Mouse (Mus musculus) liver, postnatal 0 days (tissue): ENCODE results near the gene Maco1.

Experiments used
- CTCF ChIP-seq: sonication (generic); IDR thresholded peaks from 2 replicates; pipeline ENCODE4 v1.5.1; 2016; ENCODE audit warnings: antibody characterized with exemption, low read depth
- EP300 ChIP-seq: IDR thresholded peaks from 2 replicates; pipeline ENCODE4 v1.6.1; 2016; ENCODE audit warnings: antibody characterized with exemption, low read depth, mild to moderate bottlenecking

DNA sequence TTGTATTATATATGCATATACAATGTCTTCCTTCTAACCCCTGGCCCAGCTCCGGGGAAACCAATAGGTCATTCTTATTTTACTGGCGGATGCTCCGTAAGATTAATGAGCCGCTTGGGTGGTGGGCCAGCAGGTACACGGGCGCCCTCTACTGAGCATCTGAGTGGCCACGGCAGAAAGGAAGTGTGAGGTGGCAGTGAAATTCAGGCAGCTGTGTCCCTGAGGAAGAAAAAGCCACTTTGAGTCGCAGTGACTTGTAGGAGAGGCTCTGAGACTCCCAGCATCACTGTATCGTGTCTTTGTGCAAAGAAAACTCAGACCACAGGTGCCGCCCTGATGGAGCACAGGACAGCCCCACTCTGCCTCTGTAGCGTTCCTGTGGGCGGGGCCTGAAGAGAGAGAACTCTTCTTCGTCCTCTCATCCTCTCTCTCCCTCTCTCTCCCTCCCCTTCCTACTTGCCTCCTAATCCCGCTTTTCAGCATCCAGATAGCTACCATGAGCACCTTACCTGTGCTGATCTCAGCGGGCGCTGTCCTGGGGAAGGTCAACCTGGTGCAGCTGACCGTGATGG, 26.4 kb upstream of the Maco1 start:
- TF ChIP-seq CTCF (peak; percentile 90), EP300 (no peak)
